Mouse (Mus musculus): Measurements from ENCODE around the gene Ccdc87.

DNA sequence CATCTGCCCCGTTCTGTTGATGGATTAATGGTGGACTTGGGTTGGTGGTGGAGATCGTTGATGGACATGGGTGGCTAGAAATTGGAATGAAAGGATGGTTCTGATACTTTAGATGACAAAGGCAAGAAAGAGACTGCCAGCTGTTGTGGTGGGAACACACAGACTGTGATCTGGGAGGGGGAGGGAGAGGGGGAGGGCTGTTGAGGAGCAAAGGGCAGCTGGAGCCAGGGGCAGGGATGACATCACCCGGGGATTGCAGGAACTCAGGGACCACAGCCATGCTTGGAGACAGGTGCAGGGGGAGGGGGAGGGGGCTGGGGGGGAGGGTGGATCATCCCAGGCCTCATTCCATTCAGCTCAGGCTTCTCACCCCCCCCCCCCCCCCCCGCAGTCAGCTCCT lies 37.1 kb downstream of the Ccdc87 start:
- TF ChIP-seq GATA1 (IDR thresholded peaks at IDR 0.05; ENCODE audit: low read length) (no peak), TAL1 (IDR thresholded peaks at IDR 0.05; ENCODE audit: low read length) (no peak)
